Mouse (Mus musculus) liver, adult (tissue): ENCODE results near the gene Fra10ac1.

Source experiments
- GATA4 ChIP-seq: IDR thresholded peaks from 2 replicates; pipeline ENCODE4 v1.6.1; 2014; ENCODE audit warnings: mild to moderate bottlenecking, low read length; ENCODE audit not compliant: insufficient replicate concordance

Fra10ac1 gene

GRCm38 (mm10) chr19:38223905-38224684 is at the start of gene Fra10ac1:
Gene Fra10ac1, minus strand, starts transcription at chr19:38224156.
- TF ChIP-seq GATA4, result peak; percentile 87; the same call in 1 of the 2 replicates

GRCm38 (mm10) chr19:38271071-38271470 is 47.1 kb upstream of the Fra10ac1 start:
- no peak for TF ChIP-seq GATA4

- no peak for TF ChIP-seq GATA4
Observed at GRCm38 (mm10) chr19:38267469-38267868, 43.5 kb upstream of the Fra10ac1 start.

- no peak for TF ChIP-seq GATA4
Observed at GRCm38 (mm10) chr19:38265767-38266166, 41.8 kb upstream of the Fra10ac1 start.

DNA sequence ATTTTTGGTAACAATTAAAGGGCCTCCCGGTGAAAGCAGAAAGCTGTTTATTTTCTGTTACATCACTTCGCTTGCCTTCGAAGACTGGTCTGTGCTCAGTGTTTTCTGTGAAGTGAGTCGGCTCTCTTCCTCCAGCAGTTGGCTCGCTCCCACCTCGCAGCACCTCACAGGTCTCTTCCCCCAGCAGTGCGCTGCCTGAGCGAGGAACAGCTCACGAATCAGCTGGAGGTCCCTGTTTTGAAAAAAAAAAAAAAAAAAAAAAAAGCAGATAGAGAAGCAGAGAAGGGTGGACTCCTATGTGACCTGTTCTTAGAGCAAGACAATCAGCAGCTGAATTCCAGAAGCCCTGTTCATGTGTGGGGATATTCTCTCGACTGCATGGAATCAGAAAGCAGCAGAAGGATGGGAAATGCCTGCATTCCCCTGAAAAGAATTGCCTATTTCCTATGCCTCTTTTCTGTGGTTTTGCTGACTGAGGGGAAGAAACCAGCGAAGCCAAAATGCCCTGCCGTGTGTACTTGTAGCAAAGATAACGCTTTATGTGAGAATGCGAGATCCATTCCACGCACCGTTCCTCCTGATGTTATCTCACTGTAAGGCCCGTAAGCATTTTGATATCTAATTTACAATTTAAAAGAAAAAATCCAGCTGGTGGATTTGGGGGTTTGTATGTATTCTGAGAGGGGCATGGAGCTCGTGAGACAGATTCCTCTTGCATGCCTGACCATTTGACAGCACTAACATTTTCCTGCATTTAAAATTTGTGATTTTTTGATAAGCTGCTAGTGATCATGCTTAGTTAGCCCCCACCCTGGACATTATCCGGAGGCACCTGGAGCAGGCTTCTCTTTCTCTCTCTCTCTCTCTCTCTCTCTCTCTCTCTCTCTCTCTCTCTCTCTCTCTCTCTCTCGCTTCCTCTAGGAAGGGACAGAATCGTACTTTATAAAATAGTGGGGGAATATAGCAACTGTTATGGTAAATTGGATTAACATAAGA is 40.8 kb upstream of the Fra10ac1 start, which contains the start of gene Lgi1:
TSS of gene Lgi1 (plus strand) at position 32 of the 996 bp plus-strand sequence.
- TF ChIP-seq GATA4, result no peak

GRCm38 (mm10) chr19:38263829-38264504 is 40.0 kb upstream of the Fra10ac1 start:
- no peak for TF ChIP-seq GATA4

- no peak for TF ChIP-seq GATA4
Observed at GRCm38 (mm10) chr19:38261351-38261750, 37.4 kb upstream of the Fra10ac1 start.

DNA sequence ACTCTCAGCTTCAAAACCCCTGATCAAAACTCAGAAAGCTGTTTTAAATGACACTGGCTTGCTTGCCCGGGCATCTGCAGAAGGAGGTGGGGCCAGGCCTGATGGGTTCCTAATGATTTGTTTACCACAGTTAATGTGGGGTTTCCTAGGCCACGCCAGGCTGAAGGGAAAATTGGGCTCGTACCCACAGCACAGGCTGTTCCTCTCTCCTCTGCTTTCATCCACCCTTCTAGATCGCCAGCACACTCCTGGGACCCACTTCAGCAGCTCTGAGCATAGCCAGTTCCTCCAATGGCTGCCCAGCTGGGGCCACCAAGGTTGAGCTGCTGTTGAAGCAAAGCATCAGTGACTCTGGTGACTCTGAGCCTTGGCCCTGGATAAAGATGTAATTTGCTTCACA is 36.4 kb upstream of the Fra10ac1 start:
- no peak for TF ChIP-seq GATA4

- TF ChIP-seq GATA4, result no peak
Observed at GRCm38 (mm10) chr19:38259436-38259835, 35.5 kb upstream of the Fra10ac1 start.

DNA sequence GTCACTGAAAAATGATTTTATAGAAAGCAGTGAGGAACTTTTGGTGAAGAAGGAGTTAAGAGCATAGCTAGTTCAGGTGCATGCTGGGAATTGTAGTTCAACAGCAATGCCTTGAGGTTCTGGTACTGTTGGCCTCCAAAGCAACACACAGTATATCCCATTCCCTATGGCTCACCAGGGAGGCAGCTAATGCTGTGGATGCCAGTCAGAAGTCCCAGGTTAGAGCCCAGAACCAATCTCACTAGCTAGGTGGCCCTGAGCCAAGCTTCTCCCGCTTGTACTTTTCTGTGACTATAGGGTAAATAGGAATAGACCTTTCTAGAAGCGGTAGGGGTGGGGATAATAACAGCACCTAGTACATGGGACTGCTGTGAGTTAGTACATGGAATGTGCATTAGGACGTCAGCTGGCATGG is 34.7 kb upstream of the Fra10ac1 start:
- no peak for TF ChIP-seq GATA4

DNA sequence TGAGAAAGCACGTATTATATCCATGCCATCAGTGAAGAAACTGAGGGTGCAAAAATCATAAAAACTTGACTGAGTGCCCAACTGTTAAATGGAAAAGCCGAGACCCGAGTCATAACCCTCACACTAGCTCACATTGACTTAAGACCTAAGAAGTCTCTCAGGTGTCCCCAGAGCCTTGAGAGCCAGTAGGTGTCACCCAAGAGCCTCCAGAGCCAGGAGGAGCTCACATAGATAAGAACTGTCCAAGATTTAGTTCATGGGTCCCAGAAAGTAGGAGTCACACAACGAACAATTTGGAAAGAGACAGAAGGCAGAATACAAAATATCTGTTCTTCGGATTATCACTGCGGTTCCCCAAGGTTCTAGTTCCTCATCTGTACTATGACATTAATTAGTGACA is 29.8 kb upstream of the Fra10ac1 start:
- TF ChIP-seq GATA4, result no peak

DNA sequence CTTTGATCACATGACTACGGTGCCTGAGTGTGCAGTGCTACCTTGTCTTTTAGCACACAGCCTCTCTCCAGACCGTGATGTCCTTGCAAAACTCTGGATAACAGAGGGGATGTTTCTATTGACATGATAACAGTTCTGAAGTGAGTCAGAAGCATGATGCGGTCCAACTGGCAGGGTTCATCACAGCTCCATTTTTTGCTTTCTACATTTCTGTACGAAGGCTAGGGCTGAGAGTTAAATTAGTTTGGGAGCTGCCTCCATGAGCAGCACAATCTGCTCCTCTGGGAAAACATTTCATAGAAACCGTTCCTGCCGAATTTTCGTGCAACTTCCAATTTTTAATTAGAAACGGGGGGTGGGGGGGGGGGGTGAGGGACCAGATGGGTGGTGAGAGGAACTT is 25.7 kb upstream of the Fra10ac1 start:
- TF ChIP-seq GATA4, result no peak

DNA sequence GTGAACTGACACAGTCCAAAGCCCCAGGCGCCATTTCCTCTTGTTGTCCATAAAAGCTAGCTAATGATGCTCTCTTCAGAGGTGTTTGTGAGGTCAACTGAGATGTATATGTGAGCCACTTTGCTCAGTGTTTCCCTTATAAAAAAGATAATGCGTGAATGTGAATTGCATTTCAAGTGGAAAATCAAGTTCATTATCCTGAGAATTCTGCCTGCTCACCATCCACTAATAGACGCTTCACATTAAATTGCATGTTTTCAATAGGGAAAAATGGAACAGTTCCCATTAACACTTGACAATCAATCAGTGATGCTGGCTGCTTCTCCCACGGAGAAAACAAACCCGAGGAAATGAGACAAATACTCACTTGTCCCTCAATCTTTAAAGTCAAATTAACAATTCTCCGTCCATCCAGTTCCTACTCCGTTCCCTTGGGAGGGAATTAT is 22.2 kb upstream of the Fra10ac1 start:
- TF ChIP-seq GATA4, result no peak

DNA sequence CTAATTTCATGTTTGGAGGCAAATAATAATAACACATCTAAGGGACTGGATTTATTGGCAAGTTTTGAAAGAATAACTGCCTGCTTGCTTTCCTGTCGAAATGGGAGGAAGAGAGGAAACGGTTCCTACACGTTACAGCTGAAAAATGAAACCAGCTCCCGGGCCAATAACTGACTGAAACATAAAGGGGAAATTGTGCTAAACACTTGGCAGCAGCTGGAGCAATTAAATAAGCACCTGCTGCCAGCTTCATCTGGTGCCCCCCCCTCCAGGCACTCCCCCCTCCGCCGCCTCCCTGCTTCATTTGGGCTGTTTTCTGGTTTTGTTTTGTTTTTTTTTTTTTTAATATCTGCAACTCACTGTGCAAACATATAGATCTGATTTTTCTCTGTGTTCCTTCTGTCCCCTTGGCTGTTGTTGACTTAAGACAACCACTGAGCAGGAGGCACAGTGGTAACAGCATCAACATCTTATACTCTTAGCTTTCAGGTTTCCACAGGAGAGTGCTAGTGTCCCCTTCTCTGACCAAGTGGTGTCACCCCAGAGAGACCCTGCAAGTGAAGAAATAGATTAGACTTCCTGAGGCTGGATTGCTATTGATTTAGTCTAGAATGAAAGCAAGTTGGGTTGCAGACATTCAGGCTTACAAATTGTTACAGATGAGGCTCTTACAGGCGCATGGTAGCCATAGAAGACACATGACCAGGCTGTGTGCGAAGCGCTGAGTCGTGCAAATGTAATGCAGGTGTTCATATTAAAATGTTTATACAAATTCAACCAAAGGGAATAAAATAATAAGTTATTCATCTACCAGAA is 21.6 kb upstream of the Fra10ac1 start:
- no peak for TF ChIP-seq GATA4
